Mouse (Mus musculus): ENCODE data around the gene Baiap3.

Baiap3 gene

DNA sequence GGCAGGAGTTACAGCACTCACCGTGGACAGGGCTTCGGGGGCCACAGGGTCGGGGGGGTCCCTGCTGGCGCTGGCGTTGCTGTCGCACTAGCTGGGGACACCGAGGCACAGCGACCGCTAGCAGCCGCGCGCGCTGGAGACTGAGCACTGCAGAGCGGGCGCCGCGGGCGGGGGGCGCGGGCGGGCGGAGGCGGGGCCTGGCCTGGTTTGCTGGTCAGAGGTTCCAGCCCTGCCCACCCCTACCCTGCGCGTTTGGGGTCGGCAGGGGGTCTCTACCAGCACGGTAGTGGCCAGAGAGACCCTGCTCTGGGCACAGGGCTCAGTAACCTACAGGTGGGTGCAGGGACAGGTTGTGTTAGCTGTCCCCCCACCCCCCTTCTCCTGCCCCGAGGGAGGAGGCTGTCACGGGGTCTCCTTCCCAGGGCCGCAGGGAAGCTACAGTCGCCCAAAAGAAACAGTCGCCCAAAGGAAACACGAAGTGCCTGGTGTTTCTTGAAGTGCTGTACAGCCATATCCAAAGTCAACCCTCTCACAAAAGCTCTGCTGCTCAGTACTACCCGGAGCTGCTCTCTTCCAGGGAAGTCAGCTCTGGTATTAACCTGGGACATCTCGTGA, at the start of gene Baiap3:
Gene Baiap3 (minus strand): TSS at position 225 of the 615 bp plus-strand sequence.
- no peak for DNase-seq (ENCODE audit: low read depth in 1 of 2, low spot score in 2 of 2)

DNA sequence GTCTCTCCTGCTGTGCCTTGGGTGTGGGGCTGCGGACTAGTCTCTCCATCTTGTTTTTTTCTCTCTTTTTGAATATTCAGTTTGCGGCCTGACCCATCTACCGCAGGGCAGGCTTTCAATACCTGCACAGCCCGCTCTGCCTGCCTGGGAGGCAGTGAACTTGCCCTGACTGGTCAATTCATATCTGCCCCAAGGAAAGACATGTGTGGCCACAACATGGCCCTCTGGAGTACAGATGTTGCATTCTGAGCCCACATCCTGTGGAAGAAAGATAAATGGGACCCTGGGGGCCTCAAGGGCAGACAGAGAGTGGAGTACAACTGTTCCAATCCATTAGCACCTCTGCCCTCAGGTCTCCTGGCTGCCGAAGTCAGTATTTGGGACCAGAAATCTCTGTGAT, 41.9 kb upstream of the Baiap3 start, which contains the start of gene Prss34:
Gene Prss34 (plus strand): TSS at position 301 of the 400 bp plus-strand sequence.
- no peak for DNase-seq (ENCODE audit: low read depth in 1 of 2, low spot score in 2 of 2)

DNA sequence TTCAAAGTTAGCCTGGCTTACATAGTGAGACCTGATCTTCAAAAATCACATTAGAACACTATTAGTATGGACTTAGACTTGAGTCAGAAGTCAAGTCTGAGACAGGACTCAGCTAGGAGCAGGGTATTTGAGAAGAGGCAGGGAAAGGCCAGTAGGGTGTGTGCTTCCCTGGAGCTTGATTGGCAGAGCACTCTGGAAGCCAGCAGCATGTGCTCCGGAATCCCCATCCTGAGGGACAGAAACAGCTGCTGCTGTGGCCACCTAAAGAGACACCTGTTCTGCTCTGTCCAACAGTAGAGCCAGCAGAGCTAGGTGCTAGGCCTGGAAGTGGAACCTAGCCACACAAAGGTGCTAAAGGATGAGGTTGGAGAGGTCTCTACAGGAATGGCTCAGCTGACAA, 37.9 kb upstream of the Baiap3 start:
- no peak for DNase-seq (ENCODE audit: low read depth in 1 of 2, low spot score in 2 of 2)

DNA sequence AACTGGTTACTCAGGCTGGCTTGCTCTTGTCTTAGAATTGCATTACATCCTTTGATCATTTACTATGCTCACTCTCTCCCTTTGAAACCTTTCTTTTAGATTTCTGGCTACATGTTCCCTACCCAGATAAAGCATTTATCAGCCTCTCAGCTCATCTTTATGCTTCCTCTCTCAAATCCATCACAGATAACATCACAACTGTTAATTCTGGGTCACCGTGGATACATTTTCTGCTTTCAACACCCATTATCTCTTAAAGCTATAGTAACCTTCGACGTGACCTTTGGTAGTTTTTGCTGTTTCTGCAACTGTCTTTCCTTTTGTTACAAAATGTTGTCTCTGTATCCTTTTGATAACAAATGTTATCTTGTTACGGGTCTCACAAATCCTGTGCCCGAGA, 37.3 kb upstream of the Baiap3 start:
- no peak for DNase-seq (ENCODE audit: low read depth in 1 of 2, low spot score in 2 of 2)

DNA sequence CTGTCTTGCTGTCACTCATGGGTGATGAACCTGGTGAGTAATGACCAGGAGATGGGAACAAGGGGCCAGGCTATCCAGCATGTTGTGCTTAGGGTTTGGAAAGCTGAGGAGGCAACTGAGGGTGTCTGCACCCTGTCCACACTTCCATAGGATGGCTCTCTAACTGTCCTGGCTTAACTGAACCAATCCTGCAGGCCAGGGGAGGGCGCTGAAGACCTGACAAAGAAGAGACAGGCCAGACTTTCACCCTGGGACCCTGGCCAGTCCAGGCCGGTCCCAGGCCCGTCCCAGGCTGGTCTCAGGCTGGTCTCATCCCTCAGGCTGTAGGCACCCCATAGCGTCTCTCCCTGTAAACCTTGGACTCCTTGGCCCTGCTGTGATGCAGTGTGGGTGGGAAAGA, 34.2 kb upstream of the Baiap3 start:
- DNase-seq (ENCODE audit: low read depth in 1 of 2, low spot score in 2 of 2), result no peak

DNA sequence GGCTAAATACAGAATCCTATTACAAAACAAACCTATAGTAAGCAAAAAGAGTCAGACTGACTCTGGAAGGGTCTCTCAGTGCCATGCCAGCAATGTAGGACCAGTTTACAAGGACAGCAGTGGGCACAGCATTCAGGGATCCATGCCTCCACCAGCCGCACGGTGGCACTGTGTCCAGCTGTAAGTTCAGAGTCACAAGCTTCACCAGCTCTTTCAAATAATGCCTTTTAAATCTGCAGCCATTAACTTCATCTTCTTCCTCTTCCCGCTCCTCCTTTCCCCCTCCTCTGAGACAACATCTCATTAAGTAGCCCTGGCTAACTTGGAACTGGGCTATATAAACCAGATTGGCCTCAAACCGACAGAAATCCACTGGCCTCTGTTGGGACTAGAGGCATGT, 32.7 kb upstream of the Baiap3 start:
- DNase-seq (ENCODE audit: low read depth in 1 of 2, low spot score in 2 of 2), result no peak

DNA sequence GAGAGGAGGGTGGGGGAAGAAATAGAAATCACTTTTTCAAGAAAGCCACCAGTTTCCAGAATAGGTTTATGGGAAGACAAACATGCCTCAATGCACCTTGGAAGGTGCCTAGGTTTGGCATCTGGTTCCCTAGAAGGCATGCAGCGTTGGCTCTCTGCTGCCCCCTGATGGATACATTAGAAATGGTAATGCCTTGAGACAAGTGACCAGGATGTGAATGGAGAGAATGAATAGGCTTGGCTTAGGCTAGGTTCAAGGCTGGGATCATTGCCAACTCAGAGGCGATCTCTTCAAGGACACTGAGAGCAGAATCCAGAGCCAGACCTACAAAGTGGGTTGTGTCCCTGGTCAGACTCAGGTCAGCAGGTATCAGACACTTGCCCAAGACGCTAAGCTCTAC, 28.9 kb upstream of the Baiap3 start:
- peak in 1 of 2 experiments; percentile 43 for DNase-seq (ENCODE audit: low read depth in 1 of 2, low spot score in 2 of 2)

DNA sequence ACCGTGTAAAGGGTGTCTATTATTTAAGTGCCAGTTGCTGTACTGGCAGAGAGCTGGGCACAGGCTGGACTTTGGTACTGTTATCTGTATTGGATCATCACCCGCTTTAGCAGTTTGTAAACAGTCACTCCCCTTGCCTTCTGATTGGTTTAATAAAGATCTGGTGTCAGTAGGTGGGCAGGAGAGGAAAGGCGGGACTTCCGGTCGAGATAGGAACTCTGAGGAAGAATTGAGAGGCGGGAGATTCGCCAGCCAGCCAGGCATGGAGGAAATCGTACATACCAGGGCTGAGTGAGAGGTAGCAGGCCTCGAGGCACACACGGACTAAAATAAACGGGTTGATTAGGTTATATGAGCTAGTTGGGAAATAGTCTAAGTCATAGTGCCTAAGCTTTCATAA, 26.0 kb upstream of the Baiap3 start:
- no peak for DNase-seq (ENCODE audit: low read depth in 1 of 2, low spot score in 2 of 2)

DNA sequence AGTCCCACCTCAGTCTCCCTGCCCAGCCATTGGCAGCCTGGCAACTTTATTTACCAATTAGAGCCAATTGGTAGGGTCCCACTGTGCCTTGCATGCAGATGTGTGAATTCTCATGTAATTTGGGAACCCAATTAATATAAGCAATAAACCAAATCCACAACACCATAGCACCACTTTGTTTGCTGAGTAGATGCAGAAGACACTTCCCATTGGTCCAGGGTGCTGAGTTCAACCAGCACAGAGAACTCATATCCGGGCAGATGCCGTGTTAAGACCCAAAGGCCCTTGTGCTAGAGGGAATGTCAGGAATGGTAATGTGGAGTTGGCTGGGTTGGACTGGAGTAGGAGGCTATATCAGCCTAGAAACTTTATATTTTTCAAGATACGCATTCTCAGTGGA, 19.7 kb upstream of the Baiap3 start:
- DNase-seq (ENCODE audit: low read depth in 1 of 2, low spot score in 2 of 2), result no peak

DNA sequence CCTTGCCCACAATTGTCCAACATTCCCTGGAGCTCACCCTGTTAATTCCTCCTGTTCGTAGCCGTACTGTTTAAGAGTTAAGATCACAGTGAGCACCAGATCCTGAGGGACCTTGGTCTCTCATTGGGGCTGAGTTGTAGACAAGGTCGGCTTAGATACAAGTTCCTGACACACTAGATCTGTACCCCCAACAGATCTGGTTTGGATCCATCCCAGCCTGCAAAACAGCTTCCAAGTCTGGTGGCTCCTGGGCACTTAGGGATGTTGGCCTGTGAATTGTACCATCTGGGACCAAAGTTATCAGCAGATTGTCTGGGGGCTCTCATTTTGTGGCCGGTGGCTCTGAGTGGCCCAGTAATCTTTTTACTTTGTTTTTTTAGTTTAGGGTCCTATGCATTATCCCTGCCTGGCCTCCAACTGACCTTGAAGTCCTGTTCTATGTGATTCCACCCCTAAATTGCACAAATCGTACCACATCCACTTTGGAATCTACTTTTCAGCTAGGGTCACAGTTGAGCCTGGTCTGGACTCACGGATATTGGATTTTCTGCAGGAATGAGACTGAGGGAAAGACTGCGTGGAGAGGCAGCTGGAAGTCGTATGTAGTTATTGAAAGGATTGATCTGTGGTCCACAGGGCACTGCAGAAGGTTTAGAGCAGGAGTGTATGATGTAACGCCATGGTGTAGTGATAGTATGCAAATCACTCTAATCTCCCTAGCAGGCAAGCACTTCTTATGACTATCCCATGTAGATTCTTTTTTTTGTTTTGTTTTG, 18.6 kb upstream of the Baiap3 start, which contains the start of gene Ube2i:
Gene Ube2i (minus strand): TSS at position 52 of the 776 bp plus-strand sequence.
- no peak for DNase-seq (ENCODE audit: low read depth in 1 of 2, low spot score in 2 of 2)

DNA sequence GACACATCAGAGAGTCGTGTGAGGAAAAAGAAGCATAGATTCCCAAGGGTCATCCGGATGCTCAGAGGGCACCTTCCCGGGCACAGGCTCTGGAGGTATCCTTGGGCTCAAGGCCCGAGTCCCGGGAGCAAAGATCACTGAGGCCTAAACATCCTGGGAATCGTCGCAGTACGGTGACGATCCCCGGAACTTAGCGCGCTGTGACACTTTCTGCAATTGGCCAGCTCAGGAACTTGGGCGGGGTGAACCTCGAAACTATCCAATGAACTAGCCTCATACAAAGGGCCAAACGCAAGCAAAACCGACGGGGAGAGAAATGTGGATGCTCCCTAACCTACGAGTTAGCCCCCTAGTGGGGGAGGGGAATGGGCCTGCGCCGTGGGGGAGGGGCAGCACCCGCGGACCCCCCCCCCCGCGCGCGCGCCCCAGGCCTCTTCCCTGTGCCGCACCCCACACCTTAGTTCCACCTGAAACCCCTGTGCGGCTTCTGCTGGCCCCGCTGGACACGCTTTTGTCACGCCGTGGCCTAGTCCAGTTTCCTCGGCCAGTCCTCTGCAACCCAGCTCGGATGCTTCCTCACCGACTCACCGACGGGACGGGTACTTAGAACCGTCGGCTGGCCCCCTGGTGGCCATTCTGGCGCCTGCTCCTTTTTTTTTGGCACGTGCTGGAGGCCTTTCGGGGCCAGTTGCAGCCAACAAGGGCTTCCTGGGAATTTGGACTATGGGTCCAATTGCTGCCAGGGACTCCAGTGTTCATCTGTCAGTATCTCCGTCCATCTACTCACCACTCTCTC, 17.7 kb upstream of the Baiap3 start:
- DNase-seq (ENCODE audit: low read depth in 1 of 2, low spot score in 2 of 2), result peak; percentile 80 to 93

DNA sequence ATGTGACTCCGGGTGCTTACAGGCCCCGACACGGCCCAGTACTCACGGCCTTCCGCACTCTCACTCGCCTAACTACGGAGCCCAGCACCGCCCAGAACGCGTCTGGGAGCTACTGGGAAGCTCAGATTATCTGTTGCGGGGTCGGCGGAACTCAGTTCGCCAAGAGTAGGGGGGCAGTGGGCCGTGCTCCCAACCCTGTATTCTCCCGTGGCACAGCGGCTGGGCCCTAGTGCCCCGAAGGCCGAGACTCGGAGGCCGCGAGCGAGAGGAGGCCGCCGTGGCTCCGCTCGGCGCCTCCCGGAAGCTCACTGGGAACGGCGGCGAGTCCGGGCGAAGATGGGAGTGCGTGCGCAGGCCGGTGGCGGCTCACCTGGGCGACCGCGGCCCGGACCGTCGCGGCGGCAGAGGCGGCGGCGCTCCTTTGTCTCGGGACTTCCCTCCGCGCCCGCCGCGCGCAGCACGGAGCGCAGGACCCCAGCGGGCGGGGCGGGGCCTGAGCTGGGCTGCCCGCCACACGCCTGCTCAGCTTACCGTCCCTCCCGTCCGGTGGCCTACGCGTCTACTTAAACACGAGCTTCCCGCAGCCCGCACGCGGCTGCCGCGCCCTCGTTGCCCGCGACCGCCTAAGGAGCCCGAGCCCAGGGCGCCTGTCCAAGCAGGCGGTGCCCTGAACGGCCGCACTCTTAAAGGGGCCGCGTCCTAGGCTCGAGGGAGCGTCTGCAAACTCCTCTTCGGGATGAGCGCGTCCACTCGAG, 17.0 kb upstream of the Baiap3 start:
- peak; percentile 79 to 92 for DNase-seq (ENCODE audit: low read depth in 1 of 2, low spot score in 2 of 2)

DNA sequence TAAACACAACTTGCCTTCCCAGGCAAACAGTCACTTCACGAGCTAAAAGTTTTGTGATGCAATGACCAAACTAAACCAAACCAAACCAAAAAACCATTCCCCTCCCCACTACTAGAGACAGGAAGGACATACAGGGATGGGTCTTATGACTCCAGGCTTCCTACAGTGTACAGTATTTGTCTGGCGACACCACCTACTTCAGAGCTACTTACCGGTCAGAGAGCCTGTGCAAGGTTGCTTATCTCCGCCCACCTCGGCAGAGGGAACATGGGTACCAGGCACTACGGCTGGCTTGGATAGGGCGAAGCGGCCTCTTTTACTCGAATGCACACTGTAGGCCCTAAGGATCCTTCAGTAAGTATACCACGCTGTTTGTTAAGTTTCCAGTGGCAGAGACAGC, 16.2 kb upstream of the Baiap3 start:
- no peak for DNase-seq (ENCODE audit: low read depth in 1 of 2, low spot score in 2 of 2)

DNA sequence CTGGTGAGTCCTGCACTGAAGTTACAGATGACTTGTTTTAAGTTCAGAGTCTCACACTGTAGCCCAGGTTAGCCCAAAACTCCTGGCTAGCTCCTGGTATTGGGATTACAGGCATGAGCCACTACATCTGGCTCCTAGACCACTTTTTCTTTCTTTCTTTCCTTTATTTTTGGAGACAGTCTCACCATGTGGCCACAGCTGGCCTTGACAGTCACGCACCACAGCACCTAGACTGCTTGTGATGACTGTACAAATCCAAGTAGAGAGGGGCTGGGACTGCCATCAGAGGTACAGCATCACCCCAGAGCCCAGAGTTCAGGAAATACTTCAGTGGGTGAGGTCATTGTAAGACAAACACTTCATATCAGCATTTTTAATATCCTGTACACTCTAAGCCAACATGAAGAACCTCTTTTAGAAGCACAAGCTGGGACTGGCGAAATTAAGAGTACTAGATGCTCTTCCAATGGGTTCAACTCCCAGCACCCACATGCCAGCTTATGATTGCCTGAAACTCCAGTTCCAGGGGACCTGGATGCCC, 14.7 kb upstream of the Baiap3 start:
- no peak for DNase-seq (ENCODE audit: low read depth in 1 of 2, low spot score in 2 of 2)

DNA sequence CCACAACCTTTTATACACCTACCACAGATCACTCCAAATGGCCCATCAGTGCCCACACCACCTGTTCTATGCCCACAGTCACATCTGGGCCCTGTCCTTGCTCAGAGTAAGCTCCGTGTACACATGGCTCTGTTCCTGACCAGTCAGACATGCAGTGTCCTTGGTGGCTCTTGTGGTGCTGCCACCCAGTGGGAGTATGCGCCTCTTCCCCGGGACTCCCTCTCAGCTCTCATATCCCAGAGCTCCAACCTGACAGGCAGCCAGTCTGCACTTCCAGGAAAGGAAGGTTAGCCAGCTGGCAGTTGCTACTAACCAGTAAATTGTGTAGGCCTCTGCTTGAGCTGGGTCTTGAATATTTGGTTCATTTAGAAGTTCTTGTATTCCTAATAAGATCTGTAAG, 8.3 kb upstream of the Baiap3 start:
- no peak for DNase-seq (ENCODE audit: low read depth in 1 of 2, low spot score in 2 of 2)

DNA sequence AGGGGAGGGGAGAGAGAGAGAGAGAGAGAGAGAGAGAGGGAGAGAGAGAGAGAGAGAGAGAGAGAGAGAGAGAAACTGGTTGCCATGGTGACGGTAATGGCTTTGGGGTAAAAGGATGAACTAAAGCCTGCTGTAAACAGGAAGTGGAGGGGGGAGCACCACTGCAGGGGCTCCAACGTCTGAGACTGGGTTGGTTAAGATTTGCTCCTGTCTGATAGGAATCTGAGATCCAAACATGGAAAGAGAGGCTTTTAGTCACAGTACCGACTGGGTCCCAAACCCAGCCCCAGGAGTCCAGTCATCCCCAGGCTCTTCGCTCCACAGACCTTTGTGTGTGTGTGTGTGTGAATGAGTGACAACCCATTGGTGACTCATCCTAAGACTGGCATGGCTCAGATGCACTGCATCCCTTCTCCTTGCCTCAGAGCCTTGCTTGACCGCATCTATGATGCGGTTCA, 1.7 kb upstream of the Baiap3 start:
- no peak for DNase-seq (ENCODE audit: low read depth in 1 of 2, low spot score in 2 of 2)

DNA sequence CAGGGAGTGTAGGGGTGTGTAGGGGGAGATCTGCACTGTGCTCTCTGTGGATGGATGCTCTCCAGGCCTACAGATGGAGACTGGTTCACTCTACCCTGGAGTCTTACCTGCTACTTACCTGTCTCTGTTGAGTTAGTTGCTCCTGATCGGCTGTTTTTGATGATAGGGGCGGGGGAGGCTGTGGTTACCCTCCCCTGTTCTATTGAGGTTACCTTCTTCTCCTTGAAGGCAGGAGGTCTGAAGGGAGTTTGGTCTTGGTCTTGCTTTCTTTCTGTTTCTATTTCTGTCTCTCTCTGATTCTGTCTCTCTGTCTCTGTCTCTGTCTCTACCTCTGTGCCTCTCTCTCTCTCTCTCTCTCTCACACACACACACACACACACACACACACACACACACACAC, 1.1 kb downstream of the Baiap3 start:
- DNase-seq (ENCODE audit: low read depth in 1 of 2, low spot score in 2 of 2), result no peak

DNA sequence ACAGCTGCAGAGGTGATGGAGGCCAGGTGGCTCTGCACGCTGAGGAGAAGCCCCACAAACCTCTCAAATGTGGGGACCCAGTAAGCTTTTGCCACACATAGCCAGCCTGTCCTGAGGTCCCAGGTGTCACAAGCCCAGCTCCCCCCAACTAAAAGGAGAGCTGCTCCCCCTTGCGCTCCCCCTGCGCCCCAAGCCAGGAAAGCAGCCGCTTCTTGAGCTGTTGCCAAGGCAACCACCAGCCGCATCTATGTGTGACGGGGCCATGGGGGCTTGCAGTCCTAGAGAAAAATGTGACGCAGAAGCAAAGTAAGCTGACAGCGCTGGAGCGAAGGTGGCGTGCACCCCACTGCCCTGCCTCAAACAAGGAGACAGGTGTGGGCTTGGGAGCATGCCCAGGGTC, 2.4 kb downstream of the Baiap3 start:
- no peak for DNase-seq (ENCODE audit: low read depth in 1 of 2, low spot score in 2 of 2)

DNA sequence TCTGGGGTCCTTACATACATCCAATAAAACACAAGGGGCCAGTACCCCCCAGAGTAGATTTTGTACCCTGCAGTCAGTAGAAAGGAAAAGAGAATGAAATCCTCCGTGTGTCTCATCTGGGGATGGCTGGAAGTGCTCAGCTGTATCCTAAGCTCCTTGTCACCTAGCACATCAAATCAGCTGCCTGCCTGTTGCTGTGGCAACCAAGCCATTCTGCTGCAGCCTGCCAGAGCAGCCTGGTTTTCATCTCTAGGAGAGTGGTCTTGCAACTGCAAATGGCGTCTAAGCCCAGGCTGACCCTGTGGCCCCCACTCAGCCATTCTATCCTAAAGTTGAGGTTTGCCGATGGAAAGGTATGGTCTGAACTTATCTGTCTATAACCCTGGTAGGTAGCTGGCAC, 3.5 kb downstream of the Baiap3 start:
- no peak for DNase-seq (ENCODE audit: low read depth in 1 of 2, low spot score in 2 of 2)

DNA sequence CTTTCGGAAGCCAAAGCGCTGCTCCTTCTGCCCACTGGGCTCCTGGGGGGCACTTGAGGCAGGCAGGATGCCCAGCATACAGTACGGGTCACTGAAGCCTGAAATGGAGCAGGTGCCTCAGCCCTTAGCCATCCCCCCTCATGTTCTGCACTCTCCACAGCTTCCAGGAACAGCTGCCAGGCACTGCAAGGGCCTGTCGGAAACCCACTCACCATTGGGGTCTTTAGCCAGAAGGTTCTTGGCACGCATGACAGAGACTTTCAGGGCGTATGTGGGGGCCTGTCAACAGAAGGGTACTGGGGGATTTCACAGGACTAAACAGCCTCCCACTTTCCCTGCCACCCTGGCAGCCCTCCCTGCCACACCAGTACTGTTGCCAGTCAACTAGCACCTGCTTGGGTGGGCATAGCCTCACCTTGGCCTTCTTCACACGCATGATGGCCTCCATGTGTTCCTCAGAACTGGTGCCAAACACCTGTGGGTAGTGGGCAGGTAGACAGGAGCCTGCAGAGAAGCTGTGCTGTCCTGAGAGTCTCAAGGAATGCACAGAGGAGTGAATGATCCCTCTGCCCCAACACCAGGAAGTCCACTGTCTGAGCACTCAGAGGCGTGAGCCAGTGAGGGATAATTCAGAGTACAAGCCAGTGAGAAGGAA, 5.9 kb downstream of the Baiap3 start:
- DNase-seq (ENCODE audit: low read depth in 1 of 2, low spot score in 2 of 2), result no peak
